Mouse (Mus musculus): ENCODE measurements around the gene Mad2l2.
"Not testable (repeated sequence)": the region's sequence is repeated elsewhere in the genome, so short reads cannot be mapped to it uniquely, and the experiment has no call there.

DNA sequence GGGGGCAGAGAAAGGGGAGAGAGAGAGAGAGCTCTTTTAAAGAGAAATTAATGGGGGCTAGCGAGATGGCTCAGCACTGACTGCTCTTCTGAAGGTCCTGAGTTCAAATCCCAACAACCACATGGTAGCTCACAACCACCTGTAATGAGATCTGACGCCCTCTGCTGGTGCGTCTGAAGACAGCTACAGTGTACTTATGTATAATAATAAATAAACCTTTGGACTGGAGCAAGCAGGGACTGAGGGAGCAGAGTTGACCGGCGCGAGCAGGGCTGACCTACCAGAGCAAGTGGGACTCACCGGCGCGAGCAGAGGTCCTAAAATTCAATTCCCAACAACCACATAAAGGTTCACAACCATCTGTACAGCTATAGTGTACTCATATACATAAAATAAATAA, 10.6 kb upstream of the Mad2l2 start:
- not testable (repeated sequence) for TF ChIP-seq CTCF (IDR thresholded peaks at IDR 0.05; ENCODE audit: low read depth, low read length); GATA1 (IDR thresholded peaks at IDR 0.05; ENCODE audit: borderline replicate concordance, low read length)

Measured in G1E (cell line).